Mouse (Mus musculus) layer of hippocampus, adult 18-20 months (tissue): ENCODE results near the gene Acot2. TPM values are rescaled to one million over a fixed set of nuclear protein-coding genes. Genes with fewer than 3 reads are reported as not detected.
"Not testable (repeated sequence)": the region's sequence is repeated elsewhere in the genome, so short reads cannot be mapped to it uniquely, and the experiment has no call there.

ENCODE experiments used
- DNase-seq, 2 experiments: peaks; one replicate each; pipeline ENCODE4 v3.0.0; 2022; ENCODE audit warnings: low spot score in 2 of 2
- total RNA-seq, 2 experiments: library from RNA; stranded (reverse); gene quantifications; 2 replicates each; pipeline ENCODE4 v1.2.3; 2021

Gene Acot2
- total RNA-seq, 2 experiments from 2014 or later, result 15.8 to 17.2 TPM

GRCm38 (mm10) chr12:83997221-83997620 is 9.6 kb downstream of the Acot2 start:
- DNase-seq, result no peak

GRCm38 (mm10) chr12:83998341-83999107 is 10.9 kb downstream of the Acot2 start:
- DNase-seq, result peak in 1 of 2 experiments; percentile 57

GRCm38 (mm10) chr12:83999237-83999636 is 11.6 kb downstream of the Acot2 start:
- not testable (repeated sequence) for DNase-seq

GRCm38 (mm10) chr12:84000418-84000817 is 12.8 kb downstream of the Acot2 start:
- no peak for DNase-seq

- DNase-seq, result no peak
Measured at GRCm38 (mm10) chr12:84003866-84004265, 16.2 kb downstream of the Acot2 start.

GRCm38 (mm10) chr12:84008251-84008650 is 20.6 kb downstream of the Acot2 start:
- no peak for DNase-seq

GRCm38 (mm10) chr12:84008729-84009128 is 21.1 kb downstream of the Acot2 start:
- DNase-seq, result no peak

GRCm38 (mm10) chr12:84009171-84009965 is 21.7 kb downstream of the Acot2 start, which contains the start of gene Acot1:
Gene Acot1 (plus strand): TSS chr12:84009490.
- peak in 1 of 2 experiments; percentile 65 for DNase-seq

GRCm38 (mm10) chr12:84010201-84010600 is 22.5 kb downstream of the Acot2 start:
- no peak for DNase-seq

GRCm38 (mm10) chr12:84011251-84012040 is 23.8 kb downstream of the Acot2 start:
- peak; percentile 56 to 80 for DNase-seq

- no peak for DNase-seq
Measured at GRCm38 (mm10) chr12:84013130-84013529, 25.5 kb downstream of the Acot2 start.

- DNase-seq, result peak in 1 of 2 experiments; percentile 48
Measured at GRCm38 (mm10) chr12:84013701-84014100, 26.0 kb downstream of the Acot2 start.

GRCm38 (mm10) chr12:84020528-84020927 is 32.9 kb downstream of the Acot2 start:
- DNase-seq, result peak in 1 of 2 experiments; percentile 19

- not testable (repeated sequence) for DNase-seq
Measured at GRCm38 (mm10) chr12:84022266-84022665, 34.6 kb downstream of the Acot2 start.

GRCm38 (mm10) chr12:84023052-84023745 is 35.5 kb downstream of the Acot2 start:
- DNase-seq, result no peak

- DNase-seq, result no peak
Measured at GRCm38 (mm10) chr12:84025888-84026287, 38.2 kb downstream of the Acot2 start.

GRCm38 (mm10) chr12:84028328-84028727 is 40.7 kb downstream of the Acot2 start:
- not testable (repeated sequence) for DNase-seq

GRCm38 (mm10) chr12:84029043-84029442 is 41.4 kb downstream of the Acot2 start:
- not testable (repeated sequence) for DNase-seq

GRCm38 (mm10) chr12:84030659-84031332 is 43.1 kb downstream of the Acot2 start:
- peak; percentile 54 to 90 for DNase-seq

GRCm38 (mm10) chr12:84032854-84033253 is 45.2 kb downstream of the Acot2 start:
- DNase-seq, result no peak
